Mouse (Mus musculus) CH12.LX (cell line): ENCODE results near the gene Golga1. TPM values are rescaled to one million over a fixed set of nuclear protein-coding genes. Genes with fewer than 3 reads are reported as not detected.

Experiments used
- DNase-seq: peaks from one replicate; pipeline ENCODE4 v3.0.0-alpha.2; 2013; ENCODE audit errors: extremely low read depth
- H3K27ac ChIP-seq: 2 replicates; pipeline ENCODE4 v1.5.1; 2012; ENCODE audit warnings: low read depth, mild to moderate bottlenecking, control low read depth, moderate library complexity; ENCODE audit not compliant: insufficient read depth
- H3K27me3 ChIP-seq: replicated peaks from 2 replicates; pipeline ENCODE3; 2012; ENCODE audit warnings: inconsistent platforms
- H3K36me3 ChIP-seq, 2 experiments: replicated peaks in 1 of 2; 2 replicates each; pipeline versions ENCODE3 to v1.6.1; 2012; ENCODE audit warnings: inconsistent platforms in 1 of 2, low read length in 1 of 2, mild to moderate bottlenecking in 1 of 2, mixed read lengths in 1 of 2, moderate library complexity in 1 of 2; ENCODE audit not compliant: control insufficient read depth in 1 of 2, insufficient read depth in 1 of 2
- H3K4me1 ChIP-seq, 2 experiments: 2 replicates each; pipeline ENCODE4 v1.6.1; 2012; ENCODE audit warnings: inconsistent platforms in 1 of 2, moderate library complexity in 1 of 2; ENCODE audit not compliant: insufficient read depth in 2 of 2, control insufficient read depth in 1 of 2
- H3K4me2 ChIP-seq: 2 replicates; pipeline ENCODE4 v1.6.1; 2012; ENCODE audit warnings: low read depth, mild to moderate bottlenecking, control low read depth; ENCODE audit not compliant: poor library complexity, insufficient read depth, severe bottlenecking
- H3K4me3 ChIP-seq, 3 experiments: fragments of 150-350 bp in 1 of 3; sonication (generic) in 1 of 3; replicated peaks in 1 of 3; 2 replicates each; pipeline versions ENCODE3 to v1.5.1; 2011 to 2012; ENCODE audit warnings: low read depth in 2 of 3, low read length in 2 of 3, mild to moderate bottlenecking in 2 of 3, moderate library complexity in 2 of 3, control low read depth in 1 of 3, improper control_type of control experiment in 1 of 3, inconsistent platforms in 1 of 3, mixed read lengths in 1 of 3; ENCODE audit not compliant: poor library complexity in 1 of 3
- H3K79me2 ChIP-seq: replicated peaks from 2 replicates; pipeline ENCODE4 v1.6.1; 2012; ENCODE audit warnings: mild to moderate bottlenecking, moderate library complexity; ENCODE audit not compliant: control insufficient read depth, poor library complexity, insufficient read depth, severe bottlenecking; ENCODE audit errors: extremely low read depth
- H3K9ac ChIP-seq: 2 replicates; pipeline ENCODE4 v1.6.1; 2012; ENCODE audit warnings: low read depth, mild to moderate bottlenecking, control low read depth, moderate library complexity; ENCODE audit not compliant: insufficient read depth
- H3K9me3 ChIP-seq: replicated peaks from 2 replicates; pipeline ENCODE3; 2012; ENCODE audit warnings: low read length, inconsistent platforms, mixed read lengths
- CHD2 ChIP-seq: IDR thresholded peaks from 2 replicates; pipeline ENCODE4 v1.6.1; 2011; ENCODE audit warnings: low read length, improper control_type of control experiment
- CTCF ChIP-seq, 2 experiments: IDR thresholded peaks in 1 of 2; conservative IDR thresholded peaks in 1 of 2; 2 replicates each; pipeline ENCODE4 v1.5.1; 2011 to 2012; ENCODE audit warnings: low read depth in 2 of 2, low read length in 2 of 2, improper control_type of control experiment in 1 of 2, inconsistent platforms in 1 of 2, mild to moderate bottlenecking in 1 of 2, moderate library complexity in 1 of 2
- E2F4 ChIP-seq: IDR thresholded peaks from 2 replicates; pipeline ENCODE4 v1.6.1; 2011; ENCODE audit warnings: low read depth, low read length, improper control_type of control experiment; ENCODE audit not compliant: insufficient replicate concordance
- EP300 ChIP-seq: IDR thresholded peaks from 2 replicates; pipeline ENCODE4 v1.6.1; 2011; ENCODE audit warnings: low read length, improper control_type of control experiment
- ETS1 ChIP-seq: conservative IDR thresholded peaks from 2 replicates; pipeline ENCODE4 v1.6.1; 2012; ENCODE audit warnings: low read depth, mild to moderate bottlenecking, inconsistent platforms, low read length, improper control_type of control experiment, moderate library complexity
- HCFC1 ChIP-seq: IDR thresholded peaks from 2 replicates; pipeline ENCODE4 v1.6.1; 2012; ENCODE audit warnings: low read depth, mild to moderate bottlenecking, inconsistent platforms, low read length, improper control_type of control experiment
- IRF4 ChIP-seq: IDR thresholded peaks from 2 replicates; pipeline ENCODE4 v1.6.1; 2014; ENCODE audit warnings: low read depth, mild to moderate bottlenecking, inconsistent platforms, low read length, improper control_type of control experiment
- JUND ChIP-seq: conservative IDR thresholded peaks from 2 replicates; pipeline ENCODE4 v1.6.1; 2011; ENCODE audit warnings: low read depth, low read length, improper control_type of control experiment
- KAT2A ChIP-seq: IDR thresholded peaks from 2 replicates; pipeline ENCODE4 v1.6.1; 2012; ENCODE audit warnings: low read length, improper control_type of control experiment, inconsistent platforms; ENCODE audit not compliant: insufficient replicate concordance
- MAZ ChIP-seq: IDR thresholded peaks from 2 replicates; pipeline ENCODE4 v1.6.1; 2012; ENCODE audit warnings: low read depth, mild to moderate bottlenecking, inconsistent platforms, low read length, improper control_type of control experiment, moderate library complexity
- MEF2A ChIP-seq: IDR thresholded peaks from 2 replicates; pipeline ENCODE4 v1.6.1; 2014; ENCODE audit warnings: low read depth, mild to moderate bottlenecking, inconsistent platforms, low read length, improper control_type of control experiment, borderline replicate concordance
- MXI1 ChIP-seq: IDR thresholded peaks from 2 replicates; pipeline ENCODE4 v1.6.1; 2011; ENCODE audit warnings: mild to moderate bottlenecking, low read depth, low read length, improper control_type of control experiment
- MYC ChIP-seq: IDR thresholded peaks from 2 replicates; pipeline ENCODE4 v1.6.1; 2011; ENCODE audit warnings: low read depth, mild to moderate bottlenecking, improper control_type of control experiment, low read length
- NRF1 ChIP-seq: IDR thresholded peaks from 2 replicates; pipeline ENCODE4 v1.6.1; 2014; ENCODE audit warnings: low read depth, mild to moderate bottlenecking, inconsistent platforms, low read length, improper control_type of control experiment, moderate library complexity
- POLR2A ChIP-seq: IDR thresholded peaks from 2 replicates; pipeline ENCODE4 v1.6.1; 2011; ENCODE audit warnings: low read depth, mild to moderate bottlenecking, improper control_type of control experiment, low read length
- POLR2AphosphoS2 ChIP-seq: IDR thresholded peaks from 2 replicates; pipeline ENCODE4 v1.6.1; 2011; ENCODE audit warnings: low read depth, low read length, improper control_type of control experiment
- RCOR1 ChIP-seq: conservative IDR thresholded peaks from 2 replicates; pipeline ENCODE4 v1.6.1; 2012; ENCODE audit warnings: low read depth, mild to moderate bottlenecking, inconsistent platforms, low read length, improper control_type of control experiment
- SIN3A ChIP-seq: IDR thresholded peaks from 2 replicates; pipeline ENCODE4 v1.6.1; 2012; ENCODE audit warnings: low read length, improper control_type of control experiment, inconsistent platforms
- SMC3 ChIP-seq: IDR thresholded peaks from 2 replicates; pipeline ENCODE4 v1.6.1; 2011; ENCODE audit warnings: low read depth, low read length, improper control_type of control experiment
- TCF12 ChIP-seq: IDR thresholded peaks from 2 replicates; pipeline ENCODE4 v1.6.1; 2014; ENCODE audit warnings: low read depth, mild to moderate bottlenecking, inconsistent platforms, low read length, improper control_type of control experiment
- UBTF ChIP-seq: IDR thresholded peaks from 2 replicates; pipeline ENCODE4 v1.6.1; 2012; ENCODE audit warnings: low read depth, mild to moderate bottlenecking, inconsistent platforms, low read length, improper control_type of control experiment, moderate library complexity
- USF1 ChIP-seq: IDR thresholded peaks from 2 replicates; pipeline ENCODE4 v1.6.1; 2014; ENCODE audit warnings: low read depth, mild to moderate bottlenecking, inconsistent platforms, low read length, improper control_type of control experiment
- USF2 ChIP-seq: conservative IDR thresholded peaks from 2 replicates; pipeline ENCODE4 v1.6.1; 2011; ENCODE audit warnings: low read depth, low read length, improper control_type of control experiment
- ZC3H11A ChIP-seq: IDR thresholded peaks from 2 replicates; pipeline ENCODE4 v1.6.1; 2012; ENCODE audit warnings: low read depth, mild to moderate bottlenecking, inconsistent platforms, low read length, improper control_type of control experiment
- ZMIZ1 ChIP-seq: IDR thresholded peaks from 2 replicates; pipeline ENCODE4 v1.6.1; 2012; ENCODE audit warnings: low read depth, mild to moderate bottlenecking, inconsistent platforms, low read length, improper control_type of control experiment
- dilution Hi-C: fragments of 300-500 bp; cut with MboI; formaldehyde crosslinking; loops from 2 replicates; pipeline ENCODE4 v1.14.3; 2020; ENCODE audit warnings: low sequenced_read_pairs; ENCODE audit not compliant: extremely low pct_unique_long_range_greater_than_20kb, extremely low pct_ligation_motif_present
- in situ Hi-C: fragments of 300-500 bp; cut with MboI; formaldehyde crosslinking; loops from 3 replicates; pipeline ENCODE4 v1.14.3; 2019; ENCODE audit warnings: low sequenced_read_pairs, low pct_ligation_motif_present, low pct_unique_long_range_greater_than_20kb, mixed read lengths
- polyA plus RNA-seq: library from polyadenylated mRNA; unstranded; fragments of >175 nt; gene quantifications from 2 replicates; pipeline ENCODE4 v1.2.1, GENCODE M21; 2012; ENCODE audit warnings: low read depth; ENCODE audit not compliant: insufficient read length
- total RNA-seq, 2 experiments: library from RNA; depleted of rRNA; stranded (reverse); fragments of 300-350 nt in 1 of 2; fragments of >200 nt in 1 of 2; gene quantifications; 2 replicates each; pipeline ENCODE4 v1.2.3; 2012 to 2014

The Golga1 gene
- total and polyA plus RNA-seq, 3 experiments: 7.8 to 10.1 (median 8.6) TPM

DNA sequence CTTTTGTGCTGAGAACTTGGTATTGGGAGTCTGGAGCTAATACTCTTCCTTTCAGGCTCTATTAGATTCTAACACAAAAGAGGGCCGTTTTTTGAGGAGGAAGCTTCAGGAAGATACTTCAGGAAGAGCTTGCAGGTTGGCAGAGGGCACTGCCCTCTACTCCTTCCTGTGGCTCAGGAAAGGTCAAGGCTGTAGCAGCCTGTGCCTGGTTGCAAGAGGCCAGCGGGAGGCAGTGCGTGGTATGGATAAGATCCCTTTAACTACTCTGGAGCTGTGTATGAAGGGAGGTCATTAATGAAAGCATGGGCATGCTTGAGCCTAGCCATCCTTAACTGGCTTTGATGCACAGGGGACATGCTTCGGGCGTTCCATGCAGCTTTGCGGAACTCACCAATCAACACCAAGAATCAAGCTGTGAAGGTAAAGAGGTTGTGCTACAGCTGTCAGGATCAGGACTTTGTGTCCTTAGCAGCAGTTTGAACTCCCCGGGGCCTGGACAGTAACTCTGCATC, 52.5 kb downstream of the Golga1 start:
- Histone ChIP-seq H3K4me1 (peaks cover 8 to 71% of the 10 kb centered on the region in 2 experiments), H3K36me3 (peaks cover 46 to 66% of the 10 kb centered on the region in 2 experiments), H3K9me3 (no peaks in the 10 kb centered on the region), H3K4me2 (peak overlapping the region; percentile 74), H3K79me2 (peaks cover 51% of the 10 kb centered on the region), H3K27me3 (no peaks in the 10 kb centered on the region), H3K27ac (peak overlapping the region; percentile 100), H3K4me3 (no peak overlapping the region), H3K9ac (peak overlapping the region; percentile 87)
- DNase-seq: no peak
- dilution Hi-C loops (no loop called here), in situ Hi-C loops (no loop called here)
- TF ChIP-seq IRF4 (no peak), RCOR1 (0 out of 2 replicates have a peak, but pooled peaks have one; percentile 30)

DNA sequence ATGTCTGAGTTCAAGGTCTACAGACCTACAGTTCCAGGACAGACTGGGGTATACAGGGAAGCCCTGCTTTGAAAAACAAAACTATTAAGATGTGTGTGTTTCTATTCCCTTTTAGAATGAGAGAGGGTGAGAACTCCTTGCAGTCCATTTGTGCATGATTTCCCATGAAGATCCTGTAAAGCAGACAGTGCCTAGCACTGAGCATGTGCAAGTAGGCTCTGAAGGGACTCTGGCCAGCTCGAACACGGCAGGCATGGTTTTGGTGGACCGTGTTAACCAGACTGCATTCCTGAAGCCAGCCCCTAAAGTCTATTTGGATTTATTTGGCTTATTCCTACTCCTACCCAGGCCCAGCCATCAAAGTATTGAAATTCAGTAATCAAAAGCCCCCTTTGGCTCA, 53.4 kb downstream of the Golga1 start:
- no peak for DNase-seq
- Histone ChIP-seq H3K9me3 (no peaks in the 10 kb centered on the region), H3K27me3 (no peaks in the 10 kb centered on the region), H3K4me2 (peak overlapping the region; percentile 74), H3K27ac (peak overlapping the region; percentile 100), H3K4me3 (peak overlapping the region in 1 of 3 experiments; percentile 34), H3K79me2 (peaks cover 54% of the 10 kb centered on the region), H3K4me1 (peaks cover 8 to 63% of the 10 kb centered on the region in 2 experiments), H3K36me3 (peaks cover 40 to 58% of the 10 kb centered on the region in 2 experiments), H3K9ac (peak overlapping the region; percentile 87)
- TF ChIP-seq NRF1 (peak; percentile 79), USF2 (no peak)
- dilution Hi-C loops (no loop called here), in situ Hi-C loops (no loop called here)

DNA sequence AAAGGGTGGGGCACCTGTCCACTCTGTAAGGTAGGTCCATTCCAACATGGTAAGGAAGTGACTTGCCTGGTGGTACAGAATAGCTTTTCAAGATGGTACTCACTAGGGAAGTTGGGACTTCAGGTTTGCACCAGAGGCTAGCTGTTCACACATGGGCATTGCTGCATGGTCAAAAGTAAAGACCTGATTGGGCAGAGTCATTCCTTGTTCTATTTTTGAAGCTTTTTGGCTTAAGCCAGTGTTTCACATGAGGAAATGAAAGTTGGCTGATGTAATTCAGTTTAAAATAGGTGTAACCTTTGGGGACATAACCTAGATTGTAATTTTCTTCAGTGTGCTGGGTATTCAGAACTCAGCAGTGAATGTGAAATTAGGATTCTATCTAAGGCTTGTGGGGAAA, 54.1 kb downstream of the Golga1 start:
- Histone ChIP-seq H3K27ac (peak overlapping the region; percentile 100), H3K79me2 (peaks cover 60% of the 10 kb centered on the region), H3K27me3 (no peaks in the 10 kb centered on the region), H3K4me3 (peak overlapping the region in 2 of 3 experiments; percentile 34 to 46), H3K36me3 (peaks cover 34 to 50% of the 10 kb centered on the region in 2 experiments), H3K4me1 (peaks cover 6 to 57% of the 10 kb centered on the region in 2 experiments), H3K9ac (peak overlapping the region; percentile 99), H3K9me3 (no peaks in the 10 kb centered on the region), H3K4me2 (peak overlapping the region; percentile 97)
- in situ Hi-C loops: no loop called here
- dilution Hi-C loops: no loop called here
- peak; percentile 92 for DNase-seq
- no peak for TF ChIP-seq POLR2A
- TF ChIP-seq HCFC1: no peak; the same call in 1 of the 2 replicates
- peak; percentile 100 for TF ChIP-seq MEF2A
- TF ChIP-seq MAZ: no peak; the same call in 1 of the 2 replicates
- TF ChIP-seq TCF12: peak; percentile 66
- no peak for TF ChIP-seq E2F4
- TF ChIP-seq MXI1: peak; percentile 79; the same call in 1 of the 2 replicates
- no peak for TF ChIP-seq RCOR1
- TF ChIP-seq IRF4: peak; percentile 97
- TF ChIP-seq KAT2A: no peak
- peak; percentile 81; the same call in 1 of the 2 replicates for TF ChIP-seq MYC
- no peak for TF ChIP-seq UBTF
- no peak for TF ChIP-seq CHD2
- no peak for TF ChIP-seq POLR2AphosphoS2
- no peak for TF ChIP-seq CTCF (conservative IDR thresholded peaks at IDR 0.05 in 1 of 2, IDR thresholded peaks at IDR 0.05 in 1 of 2; ENCODE audit: low read depth in 2 of 2, low read length in 2 of 2)
- TF ChIP-seq JUND: peak; percentile 96
- TF ChIP-seq USF1: no peak
- TF ChIP-seq EP300: peak; percentile 95
- TF ChIP-seq SIN3A: peak; percentile 75; the same call in 1 of the 2 replicates
- peak; percentile 59 for TF ChIP-seq ZMIZ1
- TF ChIP-seq ZC3H11A: no peak
- TF ChIP-seq USF2: no peak
- TF ChIP-seq SMC3: no peak
- peak; percentile 92 for TF ChIP-seq ETS1
